Mouse (Mus musculus) layer of hippocampus, adult 2 months (tissue): ENCODE measurements around the gene Fxyd2. TPM values are rescaled to one million over a fixed set of nuclear protein-coding genes. Genes with fewer than 3 reads are reported as not detected.

ENCODE experiments used
- DNase-seq, 2 experiments: peaks; one replicate each; pipeline ENCODE4 v3.0.0; 2022; ENCODE audit warnings: low spot score in 2 of 2
- H3K27ac ChIP-seq: fragments of 200-600 bp; 2 replicates; pipeline ENCODE4 v1.8.1; 2022
- H3K4me3 ChIP-seq: fragments of 200-600 bp; 2 replicates; pipeline ENCODE4 v1.8.1; 2022; ENCODE audit warnings: mild to moderate bottlenecking
- CTCF ChIP-seq: fragments of 200-600 bp; conservative IDR thresholded peaks from 2 replicates; pipeline ENCODE4 v1.8.1; 2022; ENCODE audit warnings: antibody characterized with exemption, mild to moderate bottlenecking, moderate library complexity
- total RNA-seq, 2 experiments: library from RNA; stranded (reverse); gene quantifications; 2 replicates each; pipeline ENCODE4 v1.2.3; 2021

The Fxyd2 gene
- total RNA-seq, 2 experiments from 2014 or later, result 10.2 to 10.9 TPM

DNA sequence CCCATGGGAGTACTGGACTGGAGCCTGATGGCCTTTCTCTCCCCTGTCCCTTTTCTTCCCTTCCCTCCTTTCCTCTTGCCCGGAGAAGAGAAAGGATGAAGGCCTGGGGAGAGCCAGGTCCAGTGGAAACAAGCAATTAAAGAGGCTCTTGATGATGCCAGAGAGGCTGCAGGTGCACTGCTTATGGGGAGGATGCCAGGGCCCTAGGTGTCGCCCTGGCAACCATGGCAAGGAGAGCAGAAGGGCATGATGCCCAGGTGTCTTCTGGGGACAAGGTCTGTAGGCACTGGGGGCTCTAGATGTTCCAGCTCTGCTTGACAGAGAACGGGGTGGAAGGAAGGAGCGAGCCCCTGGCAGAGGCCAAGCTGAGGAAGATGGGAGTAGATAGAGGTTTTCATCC lies 50.2 kb downstream of the Fxyd2 start:
- Histone ChIP-seq H3K27ac (0 out of 2 replicates have a peak overlapping the region, but pooled peaks have one; percentile 29), H3K4me3 (no peak overlapping the region)
- DNase-seq, result no peak
- no peak for TF ChIP-seq CTCF

- H3K27ac ChIP-seq, result no peak overlapping the region
- TF ChIP-seq CTCF, result no peak
- DNase-seq, result no peak
- no peak overlapping the region for H3K4me3 ChIP-seq
Measured at GRCm38 (mm10) chr9:45451346-45451745, 51.9 kb downstream of the Fxyd2 start.

- TF ChIP-seq CTCF, result no peak
- DNase-seq, result no peak
- no peak overlapping the region for H3K4me3 ChIP-seq
- H3K27ac ChIP-seq, result peak overlapping the region; percentile 55
Measured at GRCm38 (mm10) chr9:45454032-45454431, 54.6 kb downstream of the Fxyd2 start.

DNA sequence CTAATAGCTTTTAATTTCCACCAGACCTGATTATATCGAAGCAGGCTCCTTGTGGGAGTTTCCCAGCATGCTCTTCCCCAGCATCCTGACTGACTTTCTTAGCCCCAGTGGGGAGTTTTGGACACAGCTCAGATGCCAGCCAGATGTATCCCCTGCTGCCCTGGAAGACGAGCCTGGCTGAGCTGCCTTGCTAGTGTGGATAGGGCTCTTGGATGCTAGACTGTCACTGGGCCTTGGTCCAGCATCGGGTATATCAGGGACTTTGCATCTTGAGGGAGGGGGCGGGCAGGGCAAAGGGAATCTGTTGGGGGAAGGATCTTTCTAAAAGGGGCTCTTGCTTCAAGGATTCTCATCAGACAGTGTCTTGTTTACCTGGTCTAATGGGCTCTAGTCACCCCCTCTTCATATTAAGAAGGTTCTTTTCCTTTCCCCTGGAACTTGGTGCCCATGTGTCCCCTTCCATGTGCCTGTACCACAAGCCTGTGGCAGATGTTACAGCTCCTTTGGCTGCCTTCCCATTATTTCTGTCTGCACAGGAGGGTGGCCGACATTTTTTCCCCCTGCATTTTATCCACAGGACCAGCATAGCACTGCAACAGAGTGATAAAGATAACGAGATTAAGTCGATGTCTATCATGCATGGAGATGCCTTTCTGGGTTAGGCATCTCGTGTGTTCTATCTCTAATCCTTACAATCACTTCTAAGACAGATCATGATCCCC lies 55.6 kb downstream of the Fxyd2 start:
- Histone ChIP-seq H3K4me3 (no peak overlapping the region), H3K27ac (peak overlapping the region; percentile 51; the same call in 1 of the 2 replicates)
- no peak for DNase-seq
- no peak for TF ChIP-seq CTCF

DNA sequence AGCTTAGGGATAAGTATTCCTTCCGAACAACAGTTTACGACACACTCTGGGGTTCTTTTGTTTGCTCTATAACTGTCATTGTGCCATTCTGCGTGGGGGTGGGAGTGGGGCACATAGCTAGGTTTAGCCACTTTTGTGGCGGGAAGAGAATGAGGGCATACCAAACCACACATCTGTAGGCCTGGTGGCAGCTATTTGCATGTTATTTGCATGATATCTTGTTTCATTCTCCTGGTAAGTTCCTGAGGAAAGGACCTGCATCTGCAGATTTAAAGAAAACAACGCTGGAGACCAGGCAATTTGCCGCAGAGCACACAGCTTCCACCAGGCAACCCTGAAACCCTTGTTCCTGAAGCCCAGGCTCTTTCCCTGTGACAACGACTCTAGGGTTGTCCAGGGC lies 57.7 kb downstream of the Fxyd2 start:
- Histone ChIP-seq H3K4me3 (no peak overlapping the region), H3K27ac (peak overlapping the region; percentile 68; the same call in 1 of the 2 replicates)
- TF ChIP-seq CTCF, result no peak
- no peak for DNase-seq

GRCm38 (mm10) chr9:45458363-45458762 lies 58.9 kb downstream of the Fxyd2 start:
- peak overlapping the region; percentile 68 for H3K27ac ChIP-seq
- DNase-seq, result peak in 1 of 2 experiments; percentile 31
- peak; percentile 66 for TF ChIP-seq CTCF
- H3K4me3 ChIP-seq, result no peak overlapping the region

Other genes with a start within 250 kb of the Fxyd2 start
- under 1 TPM; 0.44 to 0.72 TPM for gene BC049352, start 217.7 kb upstream of the Fxyd2 start, total RNA-seq
- gene Tmprss4, start 195.6 kb upstream of the Fxyd2 start, total RNA-seq, result not detected
- 1 to 10 TPM; 2.4 to 2.6 TPM for gene Il10ra, start 130.5 kb upstream of the Fxyd2 start, total RNA-seq
- gene Tmprss13, start 80.6 kb upstream of the Fxyd2 start, total RNA-seq, result not detected
- 10 to 100 TPM; 81.6 to 83.4 TPM for gene Fxyd6, start 29.5 kb upstream of the Fxyd2 start, total RNA-seq
- gene Dscaml1, start 27.0 kb downstream of the Fxyd2 start, total RNA-seq, result 100 to 1,000 TPM in 1 of 2 experiments, 10 to 100 TPM in 1; 95.8 to 102 TPM